Mouse (Mus musculus) layer of hippocampus, adult 2 months (tissue): ENCODE results near the gene 5730409E04Rik. TPM values are rescaled to one million over a fixed set of nuclear protein-coding genes. Genes with fewer than 3 reads are reported as not detected.

Experiments used
- DNase-seq, 2 experiments: peaks; one replicate each; pipeline ENCODE4 v3.0.0; 2022; ENCODE audit warnings: low spot score in 2 of 2
- H3K27ac ChIP-seq: fragments of 200-600 bp; 2 replicates; pipeline ENCODE4 v1.8.1; 2022
- H3K4me3 ChIP-seq: fragments of 200-600 bp; 2 replicates; pipeline ENCODE4 v1.8.1; 2022; ENCODE audit warnings: mild to moderate bottlenecking
- CTCF ChIP-seq: fragments of 200-600 bp; conservative IDR thresholded peaks from 2 replicates; pipeline ENCODE4 v1.8.1; 2022; ENCODE audit warnings: antibody characterized with exemption, mild to moderate bottlenecking, moderate library complexity
- microRNA-seq, 2 experiments: library from miRNA; unstranded; fragments of <30 nt; microRNA quantifications; one replicate each; pipeline ENCODE4 v1.2.0; 2021
- total RNA-seq, 2 experiments: library from RNA; stranded (reverse); gene quantifications; 2 replicates each; pipeline ENCODE4 v1.2.3; 2021

5730409E04Rik gene
- total RNA-seq, 2 experiments from 2014 or later = 64.3 to 72.3 TPM

DNA sequence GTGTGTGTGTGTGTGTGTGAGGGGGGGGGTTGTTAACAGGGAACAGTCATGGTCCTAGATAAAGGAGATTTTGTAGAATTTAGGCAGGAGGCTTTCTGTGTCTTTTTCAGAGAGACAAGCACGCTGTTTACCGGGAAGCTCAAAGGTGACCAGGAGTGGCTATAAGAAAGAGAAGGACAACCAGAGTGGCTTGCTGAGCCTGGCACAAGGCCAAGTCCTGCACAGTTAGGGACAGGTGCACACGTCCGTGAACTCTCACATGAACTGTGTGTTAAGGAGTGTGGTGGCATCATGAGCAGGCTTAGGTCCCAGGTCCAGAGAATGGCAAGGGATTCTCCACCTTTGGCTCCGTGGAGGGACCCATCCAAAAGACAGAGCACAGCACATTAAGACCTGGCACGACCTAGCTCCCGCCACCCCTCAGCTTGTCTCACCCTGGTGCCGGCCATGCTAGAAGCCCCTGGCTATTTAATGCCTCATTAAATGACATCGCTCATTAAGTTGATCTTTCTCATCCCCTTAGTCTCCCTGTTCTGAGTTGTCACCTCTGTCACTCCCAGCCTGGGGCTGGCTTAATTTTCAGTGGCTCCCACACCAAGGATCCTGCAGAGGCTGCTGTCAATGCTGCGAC, 34.8 kb downstream of the 5730409E04Rik start:
- Histone ChIP-seq H3K4me3 (no peak overlapping the region), H3K27ac (no peak overlapping the region)
- TF ChIP-seq CTCF = no peak
- DNase-seq = no peak

- no peak for TF ChIP-seq CTCF
Measured at GRCm38 (mm10) chr4:126647996-126648910, 38.6 kb downstream of the 5730409E04Rik start.

GRCm38 (mm10) chr4:126653148-126653547, 43.5 kb downstream of the 5730409E04Rik start:
- peak in 1 of 2 experiments; percentile 34 for DNase-seq
- no peak for TF ChIP-seq CTCF

More at GRCm38 (mm10) chr4:126647996-126648910, 38.6 kb downstream of the 5730409E04Rik start:
- H3K27ac ChIP-seq = 0 out of 2 replicates have a peak overlapping the region, but pooled peaks have one; percentile 51
- H3K4me3 ChIP-seq = peak overlapping the region; percentile 13; the same call in 1 of the 2 replicates
- no peak for DNase-seq

DNA sequence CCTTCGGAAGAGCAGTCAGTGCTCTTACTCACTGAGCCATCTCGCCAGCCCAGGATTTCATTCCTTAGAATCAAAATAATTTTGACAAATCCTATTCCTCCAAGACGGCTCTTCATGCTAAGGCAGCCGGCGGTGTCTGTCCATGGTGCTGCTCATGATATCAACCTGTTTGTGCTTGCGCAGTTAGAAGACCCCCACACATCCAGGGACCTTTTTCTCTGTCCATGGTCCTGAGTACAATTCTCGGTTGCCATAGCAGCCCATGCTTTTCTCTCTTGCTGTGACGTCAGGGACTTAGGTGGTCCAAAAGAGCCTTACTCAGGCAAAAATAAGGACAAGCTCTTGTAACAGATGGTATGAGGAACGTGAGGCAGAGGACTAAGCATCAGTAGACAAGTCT, 45.7 kb downstream of the 5730409E04Rik start:
- DNase-seq = no peak
- no peak overlapping the region for H3K27ac ChIP-seq
- no peak overlapping the region for H3K4me3 ChIP-seq
- no peak for TF ChIP-seq CTCF

More at GRCm38 (mm10) chr4:126653148-126653547, 43.5 kb downstream of the 5730409E04Rik start:
- H3K27ac ChIP-seq = peak overlapping the region; percentile 43; the same call in 1 of the 2 replicates
- no peak overlapping the region for H3K4me3 ChIP-seq

DNA sequence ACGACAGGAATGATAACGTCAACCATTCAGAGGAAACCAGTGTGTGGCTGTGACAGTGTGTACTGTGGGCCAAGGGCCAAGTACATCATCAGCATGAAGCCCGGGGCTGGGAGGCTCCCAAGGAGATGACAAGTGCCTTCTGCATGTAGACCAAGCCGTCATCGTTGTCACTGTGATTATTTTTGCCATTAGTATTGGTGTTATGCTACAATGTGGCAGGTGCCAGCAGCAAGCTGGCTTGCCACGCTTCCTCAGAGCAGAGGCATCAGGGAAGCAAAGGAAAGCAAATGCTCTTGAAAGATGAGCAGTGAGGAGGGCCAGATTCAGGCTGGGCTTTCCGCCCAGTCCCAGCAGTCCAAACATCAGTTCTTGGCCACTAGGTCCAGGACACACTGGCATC, 51.6 kb downstream of the 5730409E04Rik start:
- peak overlapping the region; percentile 67 for H3K27ac ChIP-seq
- peak; percentile 40 to 45 for DNase-seq
- no peak overlapping the region for H3K4me3 ChIP-seq
- no peak for TF ChIP-seq CTCF

Small RNA genes within 50 kb of the gene (microRNA-seq; reads per million reads assigned to microRNA genes)
- gene Mir7119 = 0 reads per million in 2 experiments

Other genes with a start within 250 kb of the 5730409E04Rik start
- gene Ago3, start 180.3 kb upstream of the 5730409E04Rik start, total RNA-seq = 10 to 100 TPM; 39.3 to 50.5 TPM
- 10 to 100 TPM; 63.1 to 64.0 TPM for gene Ago1, start 141.2 kb upstream of the 5730409E04Rik start, total RNA-seq
- 1 to 10 TPM; 7.5 to 9.5 TPM for gene Ago4, start 76.3 kb upstream of the 5730409E04Rik start, total RNA-seq
- gene Clspn, start 52.9 kb upstream of the 5730409E04Rik start, total RNA-seq = 1 to 10 TPM; 1.6 to 2.2 TPM
- 100 to 1,000 TPM; 111 to 115 TPM for gene Psmb2, start 67.8 kb downstream of the 5730409E04Rik start, total RNA-seq
- gene Tfap2e, start 126.4 kb downstream of the 5730409E04Rik start, total RNA-seq = under 1 TPM in 1 of 2 experiments, not detected in 1; 0.18 TPM
- 1,000 to 10,000 TPM; 1,998 to 2,007 TPM for gene Ncdn, start 143.6 kb downstream of the 5730409E04Rik start, total RNA-seq
- 10 to 100 TPM; 68.7 to 72.4 TPM for gene AU040320, start 143.7 kb downstream of the 5730409E04Rik start, total RNA-seq